Mouse (Mus musculus) naive thymus-derived CD4-positive, alpha-beta T cell, adult 2 months (primary cell): ENCODE measurements around the gene Abcd3.

Experiments
- DNase-seq: peaks from one replicate; pipeline ENCODE4 v3.0.0-alpha.2; 2011; ENCODE audit warnings: low read depth

Abcd3 gene

GRCm38 (mm10) chr3:121710894-121711531, 104.1 kb downstream of the Abcd3 start:
- no peak for DNase-seq
